In the genomic region with DNA sequence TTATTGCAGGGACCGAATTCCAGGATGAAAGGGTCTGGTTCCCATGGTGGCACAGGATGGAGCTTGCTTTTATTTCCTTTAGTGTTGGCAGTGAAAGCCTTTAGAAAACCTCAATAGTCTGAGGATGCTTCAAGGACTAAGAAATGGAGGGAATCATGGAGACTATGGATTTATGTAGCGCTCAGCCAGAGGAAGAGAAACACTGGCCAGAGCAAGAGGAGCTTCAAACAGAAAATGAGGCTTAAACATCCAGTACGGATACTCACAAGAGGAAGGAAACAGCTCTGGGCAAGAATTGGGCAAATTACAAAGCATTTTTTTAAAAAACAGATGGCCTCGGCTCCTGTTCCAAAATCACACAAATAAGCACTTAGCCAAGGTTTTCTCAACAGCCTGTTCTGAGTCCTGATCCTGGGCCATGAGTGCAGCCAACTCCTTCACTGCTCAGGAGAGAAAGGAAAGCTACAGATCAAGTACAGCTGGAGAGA, we compare ENCODE assay signal across 8 mouse cellular contexts.
DNase-seq lines count a peak whose midpoint lies in the region; ATAC-seq and TF ChIP-seq lines count a peak whose summit lies in the region.

No protein-coding gene starts in this region.

- no peak overlapping the region for H3K9ac ChIP-seq in lung, postnatal 0 days (replicated peaks; ENCODE audit: low read depth)
- H3K9ac ChIP-seq in neural tube, embryonic 15.5 days (replicated peaks): no peak overlapping the region

- no peak overlapping the region for H3K27ac ChIP-seq in lung, postnatal 0 days (ENCODE audit: low read length)
- H3K27ac ChIP-seq in neural tube, embryonic 15.5 days (replicated peaks): peak overlapping the region; percentile 56; the same call in 1 of the 2 replicates

- H3K4me2 ChIP-seq in lung, postnatal 0 days (replicated peaks; ENCODE audit: low read depth, low read length): no peak overlapping the region
- no peak overlapping the region for H3K4me2 ChIP-seq in neural tube, embryonic 15.5 days

- H3K9me3 ChIP-seq in lung, postnatal 0 days (ENCODE audit: low read length): no peaks in the 10 kb centered on the region
- no peaks in the 10 kb centered on the region for H3K9me3 ChIP-seq in neural tube, embryonic 15.5 days (replicated peaks)

- no peaks in the 10 kb centered on the region for H3K36me3 ChIP-seq in lung, postnatal 0 days (ENCODE audit: insufficient read depth, low read length)
- H3K36me3 ChIP-seq in neural tube, embryonic 15.5 days: no peaks in the 10 kb centered on the region

- WGBS in lung, postnatal 0 days: 61% methylated on average over 4 of the region's 4 CpGs
- 43% methylated on average over 4 of the region's 4 CpGs for WGBS in neural tube, embryonic 15.5 days

- peak; percentile 92 for ATAC-seq in cerebellum, adult (ENCODE audit: insufficient number of reproducible peaks, low FRiP score, low TSS enrichment)
- no peak for ATAC-seq in lung, postnatal 0 days
- peak; percentile 19 to 47; a peak in 3 of 4 replicates for ATAC-seq in hematopoietic stem cell, adult 5-6 weeks (replicated peaks in 1 of 2; ENCODE audit: insufficient read depth in 1 of 2, low FRiP score in 2 of 2, low TSS enrichment in 1 of 2, low read depth in 1 of 2, poor library complexity in 2 of 2, severe bottlenecking in 2 of 2)
- peak; percentile 62 for ATAC-seq in neural tube, embryonic 15.5 days (ENCODE audit: low FRiP score)
- ATAC-seq in monocyte, adult 5-6 weeks (replicated peaks; ENCODE audit: insufficient number of reproducible peaks, low FRiP score, low TSS enrichment, poor library complexity, severe bottlenecking): no peak

- no peaks in the 10 kb centered on the region for H3K4me1 ChIP-seq in lung, postnatal 0 days (ENCODE audit: insufficient read depth, low read depth, low read length)
- H3K4me1 ChIP-seq in neural tube, embryonic 15.5 days: no peaks in the 10 kb centered on the region

- no peak for DNase-seq in cerebellum, postnatal 4 days (ENCODE audit: low spot score in 2 of 2)
- peak; percentile 24 for DNase-seq in lung, postnatal 25 days (ENCODE audit: low spot score)
- no peak for DNase-seq in lung, postnatal 0 days (ENCODE audit: low spot score)
- DNase-seq in kidney, postnatal 25 days: no peak

- no peak overlapping the region for H3K4me3 ChIP-seq in lung, postnatal 0 days (ENCODE audit: low read depth, low read length)
- H3K4me3 ChIP-seq in neural tube, embryonic 15.5 days (replicated peaks): no peak overlapping the region

- H3K27me3 ChIP-seq in lung, postnatal 0 days (replicated peaks; ENCODE audit: insufficient read depth, low read length): no peaks in the 10 kb centered on the region
- no peaks in the 10 kb centered on the region for H3K27me3 ChIP-seq in neural tube, embryonic 15.5 days (replicated peaks)

- TF ChIP-seq EP300 in lung, postnatal 0 days (IDR thresholded peaks at IDR 0.05): no peak

- TF ChIP-seq CTCF in lung, postnatal 0 days (IDR thresholded peaks at IDR 0.05): no peak

Comparison
In these comparisons a context has a peak if more than half of its experiments do, and no peak if none do; other contexts are left out.
1. ATAC-seq: peak in cerebellum, adult (single experiment), hematopoietic stem cell, adult 5-6 weeks (2 of 2) and neural tube, embryonic 15.5 days (single experiment); none in lung, postnatal 0 days (single experiment) and monocyte, adult 5-6 weeks (single experiment).